ENCODE assay signal across 8 mouse cellular contexts in genomic region chr17:75615335-75615734, GRCm38 (mm10).
A peak's percentile ranks its signal among the peaks of the same experiment; 100 is the strongest.
DNase-seq lines count a peak whose midpoint lies in the region; TF ChIP-seq lines count a peak whose summit lies in the region.

No protein-coding gene starts in this region.

- intact Hi-C loops in gastrocnemius, adult 2 months (cut with DNase I), result no loop called here

- H3K4me3 ChIP-seq in gastrocnemius, adult 2 months, result no peak overlapping the region

- no peaks in the 10 kb centered on the region for H3K36me3 ChIP-seq in splenic B cell, adult 2 months (ENCODE audit: control insufficient read depth, insufficient read depth, low read length, poor library complexity, severe bottlenecking)

- DNase-seq in gastrocnemius, adult 2 months, result peak; percentile 30
- no peak for DNase-seq in gastrocnemius, postnatal 4 days (ENCODE audit: low spot score in 2 of 2)
- peak; percentile 18 for DNase-seq in right cerebral cortex, adult 18-20 months
- no peak for DNase-seq in right cerebral cortex, postnatal 36 days (ENCODE audit: low spot score in 2 of 2)
- DNase-seq in c-Kit-positive CD71-negative TER-119-negative erythroid progenitor cells, embryonic 14.5 days (ENCODE audit: low read depth), result peak; percentile 8
- peak; percentile 65 to 66 for DNase-seq in kidney, postnatal 4 days
- peak; percentile 44 for DNase-seq in splenic B cell, adult 2 months (ENCODE audit: low read depth, low spot score)
- DNase-seq in yolk sac, embryonic 10.5 days (ENCODE audit: low spot score), result no peak

- no peaks in the 10 kb centered on the region for H3K27me3 ChIP-seq in splenic B cell, adult 2 months (ENCODE audit: control insufficient read depth, insufficient read depth, low read length, poor library complexity, severe bottlenecking)

- TF ChIP-seq CTCF in gastrocnemius, adult 2 months (IDR thresholded peaks at IDR 0.05), result peak; percentile 62

- H3K27ac ChIP-seq in gastrocnemius, adult 2 months, result no peak overlapping the region

Comparison
In these comparisons a context has a peak if more than half of its experiments do, and no peak if none do; other contexts are left out.
1. DNase-seq: peak in gastrocnemius, adult 2 months (single experiment), right cerebral cortex, adult 18-20 months (single experiment), c-Kit-positive CD71-negative TER-119-negative erythroid progenitor cells, embryonic 14.5 days (single experiment), kidney, postnatal 4 days (2 of 2) and splenic B cell, adult 2 months (single experiment); none in gastrocnemius, postnatal 4 days (0 of 2), right cerebral cortex, postnatal 36 days (0 of 2) and yolk sac, embryonic 10.5 days (single experiment).